Mouse (Mus musculus) kidney, adult 2 months (tissue): ENCODE measurements around the gene Il24. TPM values are rescaled to one million over a fixed set of nuclear protein-coding genes. Genes with fewer than 3 reads are reported as not detected.

ENCODE experiments used
- DNase-seq: peaks from one replicate; pipeline ENCODE4 v3.0.0; 2021
- H3K27ac ChIP-seq: fragments of 200-500 bp; 2 replicates; pipeline ENCODE4 v1.5.1; 2012; ENCODE audit warnings: low read depth, low read length, control low read depth, inconsistent platforms; ENCODE audit not compliant: insufficient read depth
- H3K27me3 ChIP-seq: fragments of 200-500 bp; replicated peaks from 2 replicates; pipeline ENCODE4 v1.6.1; 2012; ENCODE audit warnings: mild to moderate bottlenecking, moderate library complexity, low read length, inconsistent platforms; ENCODE audit not compliant: control insufficient read depth, insufficient read depth
- H3K36me3 ChIP-seq: fragments of 200-500 bp; 2 replicates; pipeline ENCODE4 v1.6.1; 2012; ENCODE audit warnings: mild to moderate bottlenecking, moderate library complexity, low read length, inconsistent platforms; ENCODE audit not compliant: control insufficient read depth, insufficient read depth
- H3K4me1 ChIP-seq: fragments of 200-500 bp; 2 replicates; pipeline ENCODE4 v1.6.1; 2011; ENCODE audit warnings: low read length; ENCODE audit not compliant: control insufficient read depth, insufficient read depth
- H3K4me3 ChIP-seq: fragments of 200-500 bp; 2 replicates; pipeline ENCODE4 v1.5.1; 2011; ENCODE audit warnings: mild to moderate bottlenecking, low read depth, low read length, control low read depth; ENCODE audit not compliant: insufficient read depth
- CTCF ChIP-seq: fragments of 200-500 bp; conservative IDR thresholded peaks from 2 replicates; pipeline ENCODE4 v1.5.1; 2011; ENCODE audit warnings: low read depth, mild to moderate bottlenecking, control low read depth, low read length, moderate library complexity, mixed read lengths; ENCODE audit not compliant: insufficient read depth, insufficient read length
- POLR2A ChIP-seq: fragments of 200-500 bp; IDR thresholded peaks from one replicate; pipeline ENCODE4 v1.6.1; 2011; ENCODE audit warnings: low read depth, low read length, control low read depth
- WGBS: fragments of 180-500 bp; shearing (Covaris S2); methylation state at CpG from one replicate; pipeline ENCODE4 v1.1.7; 2018; 5-methylcytosine and 5-hydroxymethylcytosine counted together
- polyA plus RNA-seq: library from polyadenylated mRNA; depleted of rRNA; stranded (reverse); fragments of >200 nt; gene quantifications from 2 replicates; pipeline ENCODE4 v1.2.3, GENCODE M21; 2012

Il24 gene
- polyA plus RNA-seq, 1 experiment = 0.06 TPM

- H3K4me1 ChIP-seq = no peaks in the 10 kb centered on the region
- TF ChIP-seq POLR2A = no peak
- peak; percentile 71 for TF ChIP-seq CTCF
- WGBS = 34% methylated on average over 3 of the region's 3 CpGs
- no peak overlapping the region for H3K4me3 ChIP-seq
- no peaks in the 10 kb centered on the region for H3K27me3 ChIP-seq
- no peaks in the 10 kb centered on the region for H3K36me3 ChIP-seq
- DNase-seq = peak; percentile 75
- no peak overlapping the region for H3K27ac ChIP-seq
Observed at GRCm38 (mm10) chr1:130875139-130875538, 12.1 kb downstream of the Il24 start.

- H3K27me3 ChIP-seq = no peaks in the 10 kb centered on the region
- no peaks in the 10 kb centered on the region for H3K36me3 ChIP-seq
- TF ChIP-seq POLR2A (no peak), CTCF (no peak)
- no peak overlapping the region for H3K27ac ChIP-seq
- no peak overlapping the region for H3K4me3 ChIP-seq
- 90% methylated on average over 2 of the region's 2 CpGs for WGBS
- DNase-seq = no peak
- no peaks in the 10 kb centered on the region for H3K4me1 ChIP-seq
Observed at GRCm38 (mm10) chr1:130872912-130873311, 14.3 kb downstream of the Il24 start.

GRCm38 (mm10) chr1:130865541-130866221 lies 21.6 kb downstream of the Il24 start, which contains the start of gene Fcmr:
Gene Fcmr (plus strand): TSS chr1:130865669.
- 76% methylated on average over 7 of the region's 7 CpGs for WGBS
- Histone ChIP-seq H3K4me1 (no peaks in the 10 kb centered on the region), H3K36me3 (no peaks in the 10 kb centered on the region), H3K4me3 (no peak within 1 kb of the TSS), H3K27ac (no peak within 1 kb of the TSS), H3K27me3 (no peaks in the 10 kb centered on the region)
- no peak for DNase-seq
- TF ChIP-seq POLR2A (no peak), CTCF (no peak)

GRCm38 (mm10) chr1:130864741-130865140 lies 22.5 kb downstream of the Il24 start:
- Histone ChIP-seq H3K36me3 (no peaks in the 10 kb centered on the region), H3K27me3 (no peaks in the 10 kb centered on the region), H3K27ac (no peak overlapping the region), H3K4me1 (no peaks in the 10 kb centered on the region), H3K4me3 (no peak overlapping the region)
- TF ChIP-seq CTCF (no peak), POLR2A (no peak)
- 93% methylated on average over 5 of the region's 5 CpGs for WGBS
- DNase-seq = no peak

- DNase-seq = no peak
- Histone ChIP-seq H3K27me3 (no peaks in the 10 kb centered on the region), H3K36me3 (no peaks in the 10 kb centered on the region), H3K4me1 (no peaks in the 10 kb centered on the region), H3K27ac (no peak overlapping the region), H3K4me3 (no peak overlapping the region)
- TF ChIP-seq CTCF = no peak
- TF ChIP-seq POLR2A = no peak
- 77% methylated on average over 4 of the region's 4 CpGs for WGBS
Observed at GRCm38 (mm10) chr1:130864238-130864637, 23.0 kb downstream of the Il24 start.

- DNase-seq = no peak
- Histone ChIP-seq H3K4me3 (no peak overlapping the region), H3K36me3 (no peaks in the 10 kb centered on the region), H3K27ac (no peak overlapping the region), H3K4me1 (peaks cover 10% of the 10 kb centered on the region), H3K27me3 (no peaks in the 10 kb centered on the region)
- TF ChIP-seq POLR2A = no peak
- no peak for TF ChIP-seq CTCF
- WGBS = 49% methylated on average over 4 of the region's 4 CpGs
Observed at GRCm38 (mm10) chr1:130857456-130857855, 29.8 kb downstream of the Il24 start.

GRCm38 (mm10) chr1:130855723-130856122 lies 31.5 kb downstream of the Il24 start:
- peak; percentile 56 for DNase-seq
- Histone ChIP-seq H3K36me3 (no peaks in the 10 kb centered on the region), H3K27me3 (no peaks in the 10 kb centered on the region), H3K4me1 (peaks cover 10% of the 10 kb centered on the region), H3K27ac (peak overlapping the region; percentile 71; the same call in 1 of the 2 replicates), H3K4me3 (no peak overlapping the region)
- WGBS = 53% methylated on average over 2 of the region's 2 CpGs
- no peak for TF ChIP-seq POLR2A
- TF ChIP-seq CTCF = no peak
